Mouse (Mus musculus) megakaryocyte, embryonic 14.5 days (primary cell): Measurements from ENCODE around the gene Sh3kbp1. TPM values are rescaled to one million over a fixed set of nuclear protein-coding genes. Genes with fewer than 3 reads are reported as not detected.

Experiments
- H3K27me3 ChIP-seq: replicated peaks from 2 replicates; pipeline ENCODE3; 2012; ENCODE audit warnings: inconsistent platforms
- H3K36me3 ChIP-seq: replicated peaks from 2 replicates; pipeline ENCODE3; 2012; ENCODE audit warnings: low read length, inconsistent platforms, mixed read lengths
- H3K4me1 ChIP-seq: 2 replicates; pipeline ENCODE4 v1.6.1; 2012; ENCODE audit warnings: inconsistent platforms
- H3K4me3 ChIP-seq: replicated peaks from 2 replicates; pipeline ENCODE3; 2012; ENCODE audit warnings: moderate library complexity, mild to moderate bottlenecking, inconsistent platforms
- H3K9me3 ChIP-seq: 2 replicates; pipeline ENCODE4 v1.6.1; 2012; ENCODE audit warnings: inconsistent platforms
- FLI1 ChIP-seq: IDR thresholded peaks from 2 replicates; pipeline ENCODE4 v1.6.1; 2012; ENCODE audit warnings: low read length, inconsistent platforms, mixed read lengths
- GATA1 ChIP-seq: IDR thresholded peaks from 3 replicates; pipeline ENCODE4 v1.6.1; 2012; ENCODE audit warnings: mixed read lengths, low read length, inconsistent platforms, borderline replicate concordance
- polyA plus RNA-seq: library from polyadenylated mRNA; stranded (reverse); fragments of >175 nt; gene quantifications from 2 replicates; pipeline ENCODE4 v1.2.3, GENCODE M21; 2012; ENCODE audit warnings: low replicate concordance; ENCODE audit not compliant: insufficient read depth

Sh3kbp1 gene
- polyA plus RNA-seq, 1 experiment: 1.9 TPM

DNA sequence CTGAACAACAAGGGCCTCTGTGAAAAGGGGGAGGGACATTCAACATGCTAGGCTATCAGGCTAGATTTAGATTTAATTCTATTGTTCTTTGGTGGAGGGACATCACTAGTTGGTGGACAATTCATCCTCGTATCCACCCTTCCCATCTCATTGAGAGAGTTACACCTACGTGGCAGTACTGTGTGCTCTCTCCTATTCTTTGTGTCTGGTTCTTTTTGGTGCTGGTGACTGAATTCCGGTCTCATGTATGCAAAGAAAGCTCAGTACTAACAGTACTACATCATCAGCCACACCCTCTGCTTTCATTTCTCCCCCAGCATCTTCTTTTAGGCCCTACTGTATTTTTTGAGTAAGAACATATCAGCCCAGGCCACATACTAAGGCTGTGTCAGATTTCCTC lies 105.8 kb downstream of the Sh3kbp1 start:
- H3K4me3 ChIP-seq: no peak overlapping the region
- peaks cover 2% of the 10 kb centered on the region for H3K27me3 ChIP-seq
- H3K4me1 ChIP-seq: peaks cover 20% of the 10 kb centered on the region
- no peaks in the 10 kb centered on the region for H3K36me3 ChIP-seq
- no peaks in the 10 kb centered on the region for H3K9me3 ChIP-seq
- no peak for TF ChIP-seq GATA1
- TF ChIP-seq FLI1: no peak

DNA sequence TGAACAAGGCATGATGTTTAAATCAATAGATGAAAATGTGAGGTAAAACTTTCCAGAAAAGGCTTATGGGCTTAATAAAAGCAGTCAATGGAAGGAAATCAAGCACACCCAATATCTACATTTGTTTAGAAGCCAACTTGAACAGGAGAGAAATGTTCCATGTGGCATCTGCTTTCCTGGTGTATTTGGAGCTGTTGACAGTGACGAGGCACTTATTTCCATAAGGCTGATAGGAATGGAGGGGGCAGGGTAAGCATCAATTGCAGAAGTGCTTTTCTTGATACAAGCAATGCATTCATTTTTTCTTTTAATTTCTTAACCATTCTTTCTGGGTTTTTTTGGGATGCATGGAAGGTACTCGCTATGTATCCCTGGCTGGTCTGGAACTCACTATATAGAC lies 106.9 kb downstream of the Sh3kbp1 start:
- no peak for TF ChIP-seq GATA1
- TF ChIP-seq FLI1: no peak
- H3K36me3 ChIP-seq: no peaks in the 10 kb centered on the region
- H3K27me3 ChIP-seq: peaks cover 2% of the 10 kb centered on the region
- no peak overlapping the region for H3K4me3 ChIP-seq
- H3K9me3 ChIP-seq: no peaks in the 10 kb centered on the region
- H3K4me1 ChIP-seq: peaks cover 20% of the 10 kb centered on the region

DNA sequence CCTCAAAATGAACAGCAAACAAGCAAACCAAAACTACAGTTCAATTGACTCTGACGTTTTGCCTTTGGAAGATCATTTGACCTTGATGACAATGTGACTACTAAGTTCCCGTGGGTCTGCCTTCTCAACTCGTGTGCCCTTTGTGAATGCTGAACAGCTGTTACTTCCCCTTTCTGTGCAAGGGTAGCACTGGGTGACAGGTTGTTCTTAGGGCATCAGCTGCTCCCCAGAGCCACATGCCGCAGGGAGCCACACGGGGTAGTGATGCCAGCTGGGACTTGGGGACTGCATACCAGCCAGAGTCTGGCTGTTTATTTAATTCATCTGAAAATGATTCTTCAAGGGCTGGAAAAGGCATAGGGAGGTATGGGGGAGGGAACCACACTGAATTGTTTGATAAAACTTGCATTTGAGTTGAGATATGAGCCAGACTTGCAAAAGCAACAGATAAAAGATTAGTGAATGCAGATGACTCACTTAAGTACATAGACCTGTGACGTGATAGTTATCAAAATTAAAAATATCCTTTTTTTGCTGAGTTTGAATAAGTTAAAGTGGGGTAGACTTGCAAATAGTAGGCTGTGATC lies 108.5 kb downstream of the Sh3kbp1 start:
- Histone ChIP-seq H3K9me3 (no peaks in the 10 kb centered on the region), H3K4me3 (peak overlapping the region; percentile 46), H3K27me3 (peaks cover 4% of the 10 kb centered on the region), H3K4me1 (peaks cover 23% of the 10 kb centered on the region), H3K36me3 (no peaks in the 10 kb centered on the region)
- TF ChIP-seq FLI1 (no peak), GATA1 (no peak)

DNA sequence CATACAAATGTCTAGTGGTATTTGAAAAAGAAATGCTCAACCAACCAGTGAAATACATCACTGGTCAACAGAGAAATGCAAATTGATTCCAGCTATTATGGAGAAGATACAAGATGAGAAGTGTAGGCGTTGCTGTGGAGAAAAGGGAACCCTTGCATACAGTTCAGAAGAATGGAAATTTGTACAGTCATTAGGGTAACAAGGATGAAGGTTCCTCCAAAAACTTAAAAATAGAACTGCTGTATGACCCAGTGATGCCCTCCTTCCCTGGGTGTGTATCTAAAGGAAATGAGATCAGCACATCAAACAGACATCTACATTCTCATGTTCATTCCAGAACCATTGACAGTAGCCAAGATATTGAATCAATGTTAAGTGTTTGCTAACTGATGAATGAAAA lies 110.3 kb downstream of the Sh3kbp1 start:
- peaks cover 4% of the 10 kb centered on the region for H3K27me3 ChIP-seq
- peaks cover 21% of the 10 kb centered on the region for H3K4me1 ChIP-seq
- no peak for TF ChIP-seq GATA1
- no peak for TF ChIP-seq FLI1
- no peaks in the 10 kb centered on the region for H3K9me3 ChIP-seq
- H3K36me3 ChIP-seq: no peaks in the 10 kb centered on the region
- no peak overlapping the region for H3K4me3 ChIP-seq

DNA sequence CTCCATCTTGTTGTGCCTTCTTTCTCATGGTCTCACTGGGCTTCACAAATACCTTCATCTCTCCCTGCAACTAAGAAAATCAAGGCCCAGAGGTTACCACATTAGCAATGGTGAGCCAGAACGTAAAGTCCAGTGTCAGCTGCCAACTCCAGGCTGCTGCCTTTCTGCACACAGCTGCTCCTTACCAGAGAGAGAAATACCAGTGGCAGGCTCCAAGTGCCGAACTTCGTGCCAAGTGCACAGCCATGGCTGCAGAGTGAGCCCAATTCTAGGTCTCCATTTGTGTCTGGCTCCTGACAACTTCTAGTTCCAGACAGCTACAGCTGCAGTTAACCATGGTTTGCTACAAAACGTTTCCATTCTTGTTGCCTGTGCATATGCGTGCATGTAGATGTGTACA lies 117.0 kb downstream of the Sh3kbp1 start:
- TF ChIP-seq GATA1 (no peak), FLI1 (no peak)
- no peaks in the 10 kb centered on the region for H3K9me3 ChIP-seq
- peaks cover 3% of the 10 kb centered on the region; the same call in 1 of the 2 replicates for H3K4me1 ChIP-seq
- no peaks in the 10 kb centered on the region for H3K36me3 ChIP-seq
- peaks cover 6% of the 10 kb centered on the region for H3K27me3 ChIP-seq
- H3K4me3 ChIP-seq: no peak overlapping the region

DNA sequence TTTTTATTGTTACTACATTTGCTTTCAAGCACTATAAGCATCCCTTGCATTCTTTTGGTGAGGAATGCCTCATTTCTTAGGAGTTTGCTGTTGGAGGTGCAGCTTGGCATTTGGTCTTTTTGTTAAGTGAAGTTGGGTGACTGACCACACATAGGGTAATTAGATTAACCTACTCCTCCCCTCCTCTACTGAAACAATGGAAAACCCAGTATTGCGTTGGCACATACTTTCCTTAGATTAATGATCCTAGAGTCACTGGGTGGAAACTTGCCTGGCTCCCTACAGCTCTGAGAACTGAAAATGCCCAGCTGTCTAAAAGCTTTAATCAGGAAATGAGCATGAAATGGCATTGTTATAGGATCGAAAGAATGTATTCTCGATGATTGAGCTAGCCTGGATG lies 117.5 kb downstream of the Sh3kbp1 start:
- Histone ChIP-seq H3K36me3 (no peaks in the 10 kb centered on the region), H3K27me3 (peaks cover 6% of the 10 kb centered on the region), H3K9me3 (no peaks in the 10 kb centered on the region), H3K4me3 (no peak overlapping the region), H3K4me1 (peaks cover 3% of the 10 kb centered on the region; the same call in 1 of the 2 replicates)
- TF ChIP-seq GATA1 (no peak), FLI1 (no peak)

DNA sequence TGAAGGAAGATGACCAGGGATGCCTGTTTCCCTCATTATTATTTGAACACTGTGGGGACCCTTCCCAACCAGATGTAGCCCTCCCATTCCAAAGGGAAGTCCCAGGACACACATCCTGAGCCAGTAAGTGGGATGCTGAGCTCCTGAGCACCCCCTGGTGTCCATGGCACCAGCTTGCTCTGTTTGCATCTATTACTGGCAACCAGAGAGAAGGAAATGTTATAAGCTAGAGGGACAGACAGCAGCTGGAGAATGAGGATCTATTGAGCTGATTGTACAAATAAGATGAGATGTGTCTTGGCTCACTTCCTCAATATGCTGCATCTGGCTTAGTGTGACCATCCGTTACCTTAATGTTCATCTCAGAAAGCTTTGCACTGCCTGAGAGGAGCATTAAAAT lies 124.8 kb downstream of the Sh3kbp1 start:
- Histone ChIP-seq H3K9me3 (no peaks in the 10 kb centered on the region), H3K27me3 (no peaks in the 10 kb centered on the region), H3K4me1 (peaks cover 1% of the 10 kb centered on the region; the same call in 1 of the 2 replicates), H3K36me3 (no peaks in the 10 kb centered on the region), H3K4me3 (no peak overlapping the region)
- no peak for TF ChIP-seq GATA1
- no peak for TF ChIP-seq FLI1

DNA sequence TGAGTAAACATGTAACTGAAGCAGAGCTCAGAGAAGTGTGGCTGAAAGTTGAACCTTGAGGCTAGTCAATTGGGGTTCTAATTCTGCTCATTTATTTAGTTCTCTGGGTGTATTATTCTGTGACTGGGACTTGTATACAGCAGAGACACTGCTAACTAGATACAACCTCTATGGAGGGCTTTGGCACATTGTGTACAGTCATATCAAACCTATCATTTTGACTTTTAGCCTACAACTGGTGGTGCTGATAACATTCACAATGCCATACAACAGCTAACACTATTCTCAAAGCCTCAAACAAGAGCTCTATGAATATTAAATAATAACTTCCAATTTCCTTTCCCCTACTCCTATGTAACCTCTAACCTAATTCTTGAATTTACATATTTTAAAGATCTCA lies 129.2 kb downstream of the Sh3kbp1 start:
- no peaks in the 10 kb centered on the region for H3K9me3 ChIP-seq
- no peak overlapping the region for H3K4me3 ChIP-seq
- H3K4me1 ChIP-seq: peaks cover 17% of the 10 kb centered on the region
- no peaks in the 10 kb centered on the region for H3K36me3 ChIP-seq
- no peak for TF ChIP-seq FLI1
- no peak for TF ChIP-seq GATA1
- H3K27me3 ChIP-seq: no peaks in the 10 kb centered on the region

DNA sequence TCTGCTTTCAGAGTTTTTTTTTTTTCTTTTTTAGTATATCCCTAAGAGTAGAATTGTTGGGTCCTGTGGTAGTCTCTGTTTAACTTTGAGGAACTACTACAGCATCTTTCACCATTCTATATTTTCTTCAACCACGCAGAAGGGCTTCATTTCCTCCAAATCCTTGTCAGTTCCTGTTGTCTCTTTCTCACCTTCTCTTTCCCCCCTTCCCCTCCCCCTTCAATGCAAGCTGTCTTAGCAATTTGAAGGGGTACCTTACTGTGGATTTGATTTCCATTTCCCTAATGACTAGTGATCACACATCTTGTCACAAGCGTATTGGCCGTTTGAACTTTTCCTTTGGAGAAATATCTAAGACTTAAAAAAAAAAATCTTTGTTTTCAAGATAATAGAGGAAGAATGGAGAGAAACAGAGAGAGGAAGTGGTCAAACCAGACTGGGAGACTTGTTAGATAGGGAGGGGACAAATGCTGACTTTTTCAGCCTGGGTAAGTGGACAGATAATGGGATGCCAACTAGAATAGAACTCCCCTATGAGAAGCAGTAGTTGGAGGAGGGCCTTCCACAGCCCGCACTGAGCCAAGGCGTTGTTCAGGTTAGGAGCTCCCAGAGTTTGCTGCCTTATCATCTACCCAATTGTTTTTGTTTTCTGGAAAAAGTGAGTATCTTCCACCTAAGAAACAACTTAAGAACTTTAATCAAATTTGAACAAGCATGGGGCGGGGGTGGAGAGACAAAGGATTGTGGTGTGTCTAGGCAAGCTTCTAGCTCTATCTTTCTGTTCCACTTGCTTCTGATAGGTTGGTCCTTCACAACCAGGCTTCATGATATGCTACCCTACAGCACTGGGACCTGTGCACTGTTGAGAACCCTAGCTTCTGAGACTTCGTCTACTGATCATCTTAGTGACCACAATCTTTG lies 130.1 kb downstream of the Sh3kbp1 start:
- Histone ChIP-seq H3K4me3 (peak overlapping the region; percentile 62), H3K36me3 (no peaks in the 10 kb centered on the region), H3K9me3 (no peaks in the 10 kb centered on the region), H3K4me1 (peaks cover 17% of the 10 kb centered on the region), H3K27me3 (no peaks in the 10 kb centered on the region)
- no peak for TF ChIP-seq GATA1
- TF ChIP-seq FLI1: no peak
